Mouse (Mus musculus): ENCODE measurements around the gene Hist2h3b.
A peak's percentile ranks its signal among the peaks of the same experiment; 100 is the strongest.

Gene Hist2h3b

GRCm38 (mm10) chr3:96268051-96268775, at the start of gene Hist2h3b:
Gene Hist2h3b, plus strand, starts transcription at chr3:96268654.
- DNase-seq (ENCODE audit: low read depth, low spot score): peak; percentile 63

DNA sequence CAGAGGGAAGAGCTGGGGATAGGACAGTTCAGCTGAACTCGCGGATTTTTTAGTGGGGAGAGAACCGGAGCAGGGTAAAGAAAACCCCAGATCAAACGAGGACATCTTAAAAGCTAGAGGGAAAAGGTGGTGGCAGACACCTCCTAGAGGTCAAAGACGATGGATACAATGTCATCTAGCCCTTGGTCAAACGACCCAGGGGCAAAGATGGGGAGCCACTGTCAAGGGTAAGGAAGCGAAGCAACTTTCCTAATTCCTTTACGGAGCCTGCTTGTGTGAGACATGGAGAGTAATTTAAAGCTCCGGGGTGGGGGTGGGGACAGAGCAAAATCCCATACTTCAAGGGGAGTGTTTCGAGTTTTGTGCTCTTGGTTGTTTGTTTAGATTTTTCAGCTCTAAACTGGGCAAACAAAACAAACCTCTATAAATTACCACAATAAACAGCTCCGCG, 49.2 kb upstream of the Hist2h3b start:
- peak; percentile 9 for DNase-seq (ENCODE audit: low read depth, low spot score)

DNA sequence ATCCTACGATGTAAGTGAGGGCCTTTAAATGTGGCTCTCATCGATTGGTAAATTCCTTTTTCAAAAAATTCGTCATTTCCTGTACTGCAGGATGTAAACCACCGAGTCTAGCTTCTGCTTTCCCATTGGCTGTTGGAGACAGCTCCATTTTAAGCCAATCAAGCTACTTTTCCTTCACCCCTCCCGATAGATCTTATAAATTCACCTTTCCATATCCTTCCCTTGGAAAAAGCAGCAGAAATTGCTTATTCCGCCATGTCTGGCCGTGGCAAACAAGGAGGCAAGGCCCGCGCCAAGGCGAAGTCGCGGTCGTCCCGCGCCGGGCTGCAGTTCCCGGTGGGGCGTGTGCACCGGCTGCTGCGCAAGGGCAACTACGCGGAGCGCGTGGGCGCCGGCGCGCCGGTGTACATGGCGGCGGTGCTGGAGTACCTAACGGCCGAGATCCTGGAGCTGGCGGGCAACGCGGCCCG, 48.8 kb upstream of the Hist2h3b start, which contains the start of the genes Bola1 and Hist2h2ab:
Bola1 (minus strand) TSS at position 49 of the 470 bp plus-strand sequence.
Hist2h2ab (plus strand) TSS at position 205 of the 470 bp plus-strand sequence.
- DNase-seq (ENCODE audit: low read depth, low spot score): peak; percentile 68

DNA sequence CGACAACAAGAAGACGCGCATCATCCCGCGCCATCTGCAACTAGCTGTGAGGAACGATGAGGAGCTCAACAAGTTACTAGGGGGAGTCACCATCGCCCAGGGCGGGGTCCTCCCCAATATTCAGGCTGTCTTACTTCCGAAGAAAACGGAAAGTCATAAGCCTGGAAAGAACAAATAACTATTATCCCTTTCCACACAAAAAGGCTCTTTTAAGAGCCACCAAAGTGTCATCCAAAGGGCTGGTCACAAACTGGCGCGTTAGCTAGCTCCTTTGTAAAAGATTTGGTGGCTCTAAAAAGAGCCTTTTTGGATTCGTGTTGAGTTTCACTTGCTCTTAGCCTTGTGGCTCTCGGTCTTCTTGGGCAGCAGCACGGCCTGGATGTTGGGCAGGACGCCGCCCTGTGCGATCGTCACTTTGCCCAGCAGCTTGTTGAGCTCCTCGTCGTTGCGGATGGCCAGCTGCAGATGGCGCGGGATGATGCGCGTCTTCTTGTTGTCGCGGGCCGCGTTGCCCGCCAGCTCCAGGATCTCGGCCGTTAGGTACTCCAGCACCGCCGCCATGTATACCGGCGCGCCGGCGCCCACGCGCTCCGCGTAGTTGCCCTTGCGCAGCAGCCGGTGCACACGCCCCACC, 48.2 kb upstream of the Hist2h3b start:
- peak; percentile 16 for DNase-seq (ENCODE audit: low read depth, low spot score)

DNA sequence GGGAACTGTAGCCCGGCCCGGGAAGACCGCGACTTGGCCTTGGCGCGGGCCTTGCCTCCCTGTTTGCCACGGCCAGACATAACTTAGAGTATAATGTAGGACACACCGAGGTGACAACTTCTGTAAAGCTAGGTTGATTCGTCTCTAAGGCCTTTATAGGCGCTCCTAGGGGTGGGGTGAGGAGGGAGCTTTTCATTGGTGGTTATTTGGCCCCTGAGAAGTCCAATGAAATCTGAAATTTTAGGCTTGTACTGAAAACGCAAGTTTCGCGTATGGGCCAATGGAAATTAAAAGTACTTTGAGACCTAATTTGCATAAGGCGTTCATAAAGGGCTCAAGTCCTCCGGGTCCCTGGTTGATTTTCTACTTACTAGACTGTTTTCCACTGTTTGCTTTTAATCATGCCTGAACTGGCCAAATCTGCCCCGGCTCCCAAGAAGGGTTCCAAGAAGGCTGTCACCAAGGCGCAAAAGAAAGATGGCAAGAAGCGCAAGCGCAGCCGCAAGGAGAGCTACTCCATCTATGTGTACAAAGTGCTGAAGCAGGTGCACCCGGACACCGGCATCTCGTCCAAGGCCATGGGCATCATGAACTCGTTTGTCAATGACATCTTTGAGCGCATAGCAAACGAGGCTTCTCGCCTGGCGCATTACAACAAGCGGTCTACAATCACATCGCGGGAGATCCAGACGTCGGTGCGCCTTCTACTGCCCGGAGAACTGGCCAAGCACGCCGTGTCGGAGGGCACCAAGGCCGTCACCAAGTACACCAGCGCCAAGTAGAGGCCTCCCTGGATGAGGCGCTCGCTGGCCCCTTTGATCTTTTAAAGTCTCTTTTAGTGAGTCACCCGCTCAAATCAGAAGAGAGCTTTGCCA, 47.5 kb upstream of the Hist2h3b start, which contains the start of the genes Hist2h2ac and Hist2h2be:
Hist2h2ac (minus strand) TSS at position 116 of the 875 bp plus-strand sequence.
Hist2h2be (plus strand) TSS at position 355 of the 875 bp plus-strand sequence.
- peak; percentile 41 for DNase-seq (ENCODE audit: low read depth, low spot score)

- DNase-seq (ENCODE audit: low read depth, low spot score): no peak
These were observed 46.8 kb upstream of the Hist2h3b start for GRCm38 (mm10) chr3:96221640-96222038.

GRCm38 (mm10) chr3:96222774-96223173, 45.7 kb upstream of the Hist2h3b start:
- DNase-seq (ENCODE audit: low read depth, low spot score): no peak

GRCm38 (mm10) chr3:96225421-96225820, 43.0 kb upstream of the Hist2h3b start:
- no peak for DNase-seq (ENCODE audit: low read depth, low spot score)

DNA sequence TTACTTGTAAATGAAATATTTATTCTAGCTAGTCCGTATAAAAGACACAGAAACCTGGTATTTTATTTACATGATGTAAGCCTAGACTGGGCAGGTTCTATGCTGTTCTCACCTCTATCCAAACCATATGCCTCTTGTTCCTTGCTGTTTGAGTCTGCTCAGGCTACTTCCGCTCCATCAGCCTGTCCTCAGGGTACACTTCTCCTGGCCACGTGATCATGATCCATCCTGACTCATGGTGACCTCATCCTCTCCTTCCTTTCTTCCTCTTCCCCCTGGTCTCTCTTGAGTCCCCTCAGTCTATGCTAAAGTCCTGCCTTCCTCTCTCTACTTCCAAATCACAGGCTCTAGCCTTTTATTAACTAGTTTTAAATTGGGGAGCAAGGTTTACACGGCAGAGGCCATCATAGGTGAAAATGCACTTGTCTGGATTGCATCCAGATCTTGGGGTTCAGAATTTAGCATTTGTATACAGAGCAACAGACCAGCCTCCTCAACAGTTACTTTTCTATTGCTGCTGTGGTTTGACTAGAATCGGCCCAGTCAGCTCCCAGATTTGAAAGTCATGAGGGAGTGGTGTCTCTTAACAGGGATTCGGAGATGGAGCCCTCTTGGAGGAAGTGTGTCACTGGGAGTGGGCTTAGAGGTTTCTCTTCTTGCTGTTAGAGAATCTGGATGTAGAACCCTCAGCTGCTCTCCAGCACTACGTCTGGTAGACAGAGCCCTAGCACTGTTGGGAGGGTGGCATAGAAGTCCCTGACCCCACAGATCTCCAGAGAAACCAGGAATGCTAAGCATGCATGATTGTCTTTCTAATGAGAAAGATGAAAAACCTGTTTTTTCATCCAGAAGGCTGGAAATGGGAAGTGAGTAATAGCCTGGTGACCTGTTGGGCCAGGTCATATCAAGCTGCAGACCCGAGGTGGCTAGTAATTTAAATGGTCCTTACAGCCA, 41.5 kb upstream of the Hist2h3b start:
- DNase-seq (ENCODE audit: low read depth, low spot score): no peak

DNA sequence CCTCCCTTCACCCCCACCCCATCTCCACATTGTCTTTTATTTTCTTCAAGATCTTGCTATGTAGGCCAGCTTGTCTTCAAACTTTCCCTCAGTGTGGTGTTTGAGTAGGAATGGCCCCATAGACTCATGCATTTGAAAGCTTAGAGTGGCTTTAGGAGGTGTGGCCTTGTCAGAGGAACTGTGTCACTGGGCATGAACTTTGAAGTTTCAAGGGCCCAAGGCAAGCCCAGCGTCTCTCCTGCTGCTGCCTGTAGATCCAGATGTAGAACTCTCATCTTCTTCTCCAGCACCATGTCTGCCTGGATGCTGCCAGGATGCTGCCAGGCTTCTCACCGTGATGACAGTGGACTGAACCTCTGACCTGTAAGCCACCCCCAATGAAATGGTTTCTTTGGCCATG, 39.6 kb upstream of the Hist2h3b start:
- no peak for DNase-seq (ENCODE audit: low read depth, low spot score)

- no peak for DNase-seq (ENCODE audit: low read depth, low spot score)
These were observed 38.0 kb upstream of the Hist2h3b start for GRCm38 (mm10) chr3:96230404-96230803.

GRCm38 (mm10) chr3:96230910-96231757, 37.3 kb upstream of the Hist2h3b start:
- no peak for DNase-seq (ENCODE audit: low read depth, low spot score)

DNA sequence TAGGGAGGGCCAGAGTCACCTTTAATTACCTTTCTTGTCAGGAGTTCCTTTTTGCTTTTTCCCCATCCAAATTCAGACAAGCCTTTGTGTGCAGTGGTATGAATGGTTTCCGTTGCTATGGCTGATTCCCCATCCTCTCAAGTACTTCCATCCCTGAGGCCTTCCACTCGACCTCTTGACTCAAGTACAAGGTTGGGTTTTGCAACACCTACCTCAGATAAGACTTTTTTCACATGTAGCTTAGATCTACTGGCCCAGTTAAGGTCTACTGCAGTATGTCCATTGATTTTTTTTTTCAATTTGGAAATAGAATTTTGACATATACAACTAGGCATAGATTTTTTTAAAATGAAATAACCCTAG, 36.7 kb upstream of the Hist2h3b start:
- no peak for DNase-seq (ENCODE audit: low read depth, low spot score)

- DNase-seq (ENCODE audit: low read depth, low spot score): no peak
These were observed 33.5 kb upstream of the Hist2h3b start for GRCm38 (mm10) chr3:96234914-96235313.

DNA sequence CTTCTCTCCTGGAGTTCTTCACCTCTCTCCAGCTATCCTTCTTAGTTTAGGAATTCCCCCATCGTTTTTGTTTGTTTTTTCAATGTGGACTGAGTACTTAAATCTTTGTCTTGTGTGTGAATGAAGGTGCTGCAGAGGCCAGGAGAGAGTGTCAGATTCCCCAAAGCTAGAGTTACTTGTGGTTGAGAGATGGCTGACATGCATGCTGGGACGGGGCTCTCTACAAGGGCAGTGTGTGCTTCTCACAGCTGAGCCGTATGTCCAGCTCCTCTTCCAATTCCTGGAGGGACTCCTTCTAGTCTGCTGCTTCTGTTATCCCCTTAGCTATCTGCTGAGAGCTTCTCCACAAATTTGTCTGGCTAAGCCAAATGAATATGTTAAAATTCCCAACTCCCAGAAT, 32.6 kb upstream of the Hist2h3b start:
- DNase-seq (ENCODE audit: low read depth, low spot score): no peak

DNA sequence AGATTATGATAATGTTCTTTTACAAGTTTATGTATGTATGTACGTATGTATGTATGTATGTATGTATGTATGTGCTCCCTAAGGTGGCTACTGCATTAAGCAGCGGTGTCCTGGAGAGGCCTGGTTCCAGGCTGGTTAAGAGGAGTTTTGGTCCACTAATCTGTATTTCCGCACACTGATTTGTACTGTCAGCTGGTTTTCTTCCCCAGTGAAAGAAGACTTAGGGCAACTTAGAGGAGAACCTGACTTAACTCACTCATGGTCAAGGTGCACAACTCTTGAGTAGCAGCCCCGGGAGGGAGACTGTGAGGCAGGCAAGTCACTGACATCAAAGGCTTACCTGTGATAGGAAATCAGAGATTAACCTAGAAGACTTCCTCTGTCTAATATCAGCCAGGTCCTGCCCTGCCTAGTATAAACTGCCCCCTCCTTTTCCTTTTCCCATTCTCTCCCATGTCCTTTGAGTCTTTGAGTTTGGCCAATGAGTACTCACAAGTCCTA, 31.6 kb upstream of the Hist2h3b start:
- no peak for DNase-seq (ENCODE audit: low read depth, low spot score)

DNA sequence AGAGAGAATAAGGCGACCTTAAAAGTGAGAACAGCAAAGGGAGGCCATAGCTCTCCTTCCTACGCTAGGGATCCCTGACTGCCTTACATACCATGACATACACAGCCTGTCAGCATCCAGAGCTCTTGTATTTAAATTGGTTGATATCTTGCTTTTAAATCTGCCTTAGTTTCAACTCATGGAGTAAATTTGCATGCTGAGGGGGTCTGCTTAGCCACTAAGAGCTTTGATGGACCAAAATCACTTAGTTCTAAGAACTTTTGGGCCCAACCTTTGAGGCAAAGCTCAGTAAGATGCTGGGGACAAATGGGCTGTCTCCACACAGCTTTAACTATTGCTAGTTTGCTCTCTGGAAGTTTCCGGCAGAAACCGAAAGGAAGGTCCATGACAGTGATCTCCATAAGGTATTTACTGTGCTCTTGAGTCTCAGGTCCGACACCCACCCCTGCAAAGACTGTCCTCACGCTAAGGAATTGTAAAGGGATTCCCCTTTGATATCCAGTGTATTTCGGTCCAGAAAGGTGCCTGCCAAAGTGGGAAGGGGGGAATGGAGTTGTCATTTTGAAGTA, 31.0 kb upstream of the Hist2h3b start:
- DNase-seq (ENCODE audit: low read depth, low spot score): no peak

DNA sequence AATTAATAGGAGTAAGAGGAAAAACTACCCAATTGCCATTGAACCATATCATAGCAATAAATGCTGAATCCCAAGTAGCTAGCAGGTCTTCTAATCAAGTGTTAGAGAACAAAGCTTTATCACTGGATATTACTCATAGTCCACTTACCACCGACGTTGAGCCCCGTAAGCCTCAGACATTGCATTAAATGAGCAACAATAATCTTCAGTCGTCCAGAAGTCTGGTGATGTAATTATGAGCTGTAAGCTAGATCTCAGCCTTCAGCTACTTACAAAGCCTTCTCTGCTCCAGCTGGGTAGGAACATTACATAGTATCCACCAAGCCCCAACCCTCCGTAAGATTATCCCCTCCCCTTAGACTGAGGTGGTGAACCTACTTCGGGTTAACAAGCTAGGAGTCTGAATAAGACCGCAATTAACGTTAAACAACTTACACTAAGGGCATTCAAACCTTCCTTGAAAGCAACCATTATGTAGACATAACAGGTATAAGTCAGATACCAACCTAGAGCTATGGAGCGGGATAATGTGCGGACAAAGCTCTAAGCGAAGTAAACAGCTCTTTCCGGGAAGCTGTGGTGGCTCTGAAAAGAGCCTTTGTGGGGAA, 30.4 kb upstream of the Hist2h3b start:
- peak; percentile 47 for DNase-seq (ENCODE audit: low read depth, low spot score)

Data from retina, postnatal 7 days (tissue).